Mouse (Mus musculus): ENCODE measurements at regions not wholly inside any gene's neighbourhood (a gene's known extent, or its start where the extent isn't known, plus 50 kb on each side); places are given as distances from the start of the nearest gene placed in this dataset.

GRCm38 (mm10) chr6:143372487-143372886 is 205.5 kb downstream of the Etnk1 start:
- no peak for DNase-seq (ENCODE audit: inconsistent age in 2 of 2, low spot score in 1 of 2)

GRCm38 (mm10) chr6:143373686-143374273 is 206.8 kb downstream of the Etnk1 start:
- DNase-seq (ENCODE audit: inconsistent age in 2 of 2, low spot score in 1 of 2) = peak; percentile 54 to 86

DNA sequence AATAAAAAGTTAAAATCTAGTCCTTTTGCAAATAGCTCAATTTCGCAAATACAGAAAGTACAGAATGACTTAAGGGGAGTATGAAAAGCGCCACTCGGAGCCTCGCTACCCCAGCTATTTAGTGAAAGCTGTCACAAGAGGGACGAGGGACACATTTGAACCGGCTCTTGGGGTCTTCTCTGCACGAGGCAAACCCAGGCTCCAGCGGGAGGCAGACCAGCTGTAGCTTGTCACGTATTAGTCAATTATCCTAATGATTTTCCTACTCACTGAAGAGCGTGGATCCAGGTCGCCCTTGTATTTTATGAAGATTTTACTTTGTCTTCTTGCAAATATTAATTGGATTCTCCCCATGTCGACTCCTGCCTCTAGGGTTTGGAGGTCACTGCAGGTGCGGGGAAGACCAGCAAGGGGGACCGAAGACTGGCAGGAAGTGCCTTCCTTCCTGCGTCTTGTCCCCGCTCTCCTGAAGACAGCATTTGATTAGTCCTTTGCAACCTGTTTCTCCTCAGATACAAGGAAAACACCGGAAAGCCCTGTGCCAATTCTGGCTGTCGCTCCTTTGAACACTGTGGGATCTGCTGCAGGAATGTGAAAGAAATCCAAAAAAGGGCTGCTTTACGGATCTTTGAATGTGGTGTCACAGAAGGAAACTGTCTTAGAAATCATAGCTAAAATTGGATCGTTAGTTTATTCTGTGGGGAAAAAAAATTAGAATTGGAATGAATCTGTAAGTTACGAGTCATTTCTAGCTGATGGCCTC is 209.1 kb downstream of the Etnk1 start:
- DNase-seq (ENCODE audit: inconsistent age in 2 of 2, low spot score in 1 of 2) = no peak

GRCm38 (mm10) chr6:143377121-143377520 is 210.1 kb downstream of the Etnk1 start:
- no peak for DNase-seq (ENCODE audit: inconsistent age in 2 of 2, low spot score in 1 of 2)

- no peak for DNase-seq (ENCODE audit: inconsistent age in 2 of 2, low spot score in 1 of 2)
These were observed 211.1 kb downstream of the Etnk1 start for GRCm38 (mm10) chr6:143378126-143378525.

DNA sequence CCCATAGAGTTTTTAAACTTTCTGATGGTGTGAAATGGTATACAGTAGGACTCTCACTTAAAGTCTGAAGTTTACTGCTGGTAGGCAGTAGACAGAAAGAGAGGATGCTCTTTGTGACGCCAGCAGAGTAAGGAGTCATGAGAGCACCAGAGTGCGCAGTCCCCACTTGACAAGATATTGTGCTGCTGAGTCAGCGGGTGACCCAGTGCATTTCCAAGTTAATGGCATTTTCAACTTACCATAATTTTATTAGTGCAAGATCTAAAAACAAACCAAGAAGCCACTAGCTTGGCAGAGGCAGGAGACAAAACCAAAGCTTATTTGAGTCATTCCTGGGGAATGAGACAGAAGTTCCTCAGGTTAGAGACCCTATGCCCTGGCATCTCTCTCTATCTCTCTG is 213.5 kb downstream of the Etnk1 start:
- DNase-seq (ENCODE audit: inconsistent age in 2 of 2, low spot score in 1 of 2) = no peak

DNA sequence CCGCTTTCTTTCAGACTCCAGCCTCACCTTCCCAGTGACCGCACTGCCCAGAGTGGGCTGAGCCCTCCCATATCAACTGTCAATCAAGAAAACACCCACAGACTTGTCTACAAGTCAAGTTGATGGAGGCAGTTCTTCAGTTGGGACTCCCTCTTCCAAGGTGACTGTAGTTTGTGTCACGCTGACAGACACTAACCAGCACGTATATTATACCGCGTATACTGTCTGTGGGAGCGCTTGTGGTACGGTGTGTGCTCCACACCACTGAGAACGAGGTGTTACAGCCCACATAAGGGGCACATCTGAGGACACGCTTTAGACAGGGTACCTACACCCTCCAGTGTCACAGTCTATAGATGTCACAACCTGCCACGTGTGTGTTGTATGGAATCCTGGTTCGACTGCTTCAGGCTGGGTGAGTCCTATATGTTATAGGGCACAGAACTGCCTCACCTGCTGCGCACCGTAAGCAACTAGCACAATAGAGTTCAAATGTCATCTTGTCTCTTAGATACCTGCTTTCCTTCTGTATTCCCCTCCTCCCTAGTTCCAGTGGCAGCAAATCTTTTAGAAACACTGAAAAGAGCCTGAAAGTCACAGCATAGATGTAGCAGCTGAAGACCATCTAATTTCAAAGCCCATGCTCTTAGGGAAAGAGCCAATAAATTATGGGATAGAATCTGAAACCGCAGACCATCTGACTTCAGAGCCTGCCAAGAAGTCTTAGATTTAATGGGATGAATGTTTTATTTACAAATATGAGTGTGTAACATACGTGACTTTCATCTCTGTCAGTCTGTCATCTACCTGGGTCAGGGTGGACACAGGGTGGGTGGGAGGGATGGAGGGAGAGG is 219.8 kb downstream of the Etnk1 start:
- DNase-seq (ENCODE audit: inconsistent age in 2 of 2, low spot score in 1 of 2) = no peak

DNA sequence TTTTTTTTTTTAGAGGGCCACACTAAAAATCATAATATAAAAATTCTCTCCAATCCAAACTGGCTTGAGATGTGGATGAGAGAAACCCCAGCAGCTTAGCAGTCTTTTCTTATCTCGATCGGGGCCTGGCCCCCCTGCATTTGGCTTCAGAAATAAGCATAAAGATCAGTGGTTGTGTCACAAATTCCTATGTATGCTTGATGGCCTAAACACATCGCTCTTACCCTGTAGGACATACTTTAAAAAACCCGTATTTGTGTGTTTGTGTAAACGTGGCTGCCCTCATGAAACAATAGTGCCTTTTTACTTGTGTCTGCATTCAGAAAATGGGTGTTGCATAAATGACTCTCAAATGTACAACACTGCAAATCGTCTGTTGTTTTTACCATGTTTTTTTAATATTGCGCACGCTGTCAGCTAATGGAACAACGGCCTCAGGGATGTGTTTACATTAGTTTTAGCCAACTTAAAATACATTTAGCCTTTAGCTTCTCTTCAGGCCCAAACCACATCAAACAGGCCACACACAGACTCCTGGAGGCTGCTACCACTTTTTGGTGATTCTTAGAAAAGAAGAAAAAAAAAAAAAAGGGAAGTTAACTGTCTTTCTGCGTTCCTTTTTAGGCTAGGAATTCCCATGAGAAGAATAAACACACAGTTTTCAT is 226.7 kb downstream of the Etnk1 start:
- DNase-seq (ENCODE audit: inconsistent age in 2 of 2, low spot score in 1 of 2) = no peak

DNA sequence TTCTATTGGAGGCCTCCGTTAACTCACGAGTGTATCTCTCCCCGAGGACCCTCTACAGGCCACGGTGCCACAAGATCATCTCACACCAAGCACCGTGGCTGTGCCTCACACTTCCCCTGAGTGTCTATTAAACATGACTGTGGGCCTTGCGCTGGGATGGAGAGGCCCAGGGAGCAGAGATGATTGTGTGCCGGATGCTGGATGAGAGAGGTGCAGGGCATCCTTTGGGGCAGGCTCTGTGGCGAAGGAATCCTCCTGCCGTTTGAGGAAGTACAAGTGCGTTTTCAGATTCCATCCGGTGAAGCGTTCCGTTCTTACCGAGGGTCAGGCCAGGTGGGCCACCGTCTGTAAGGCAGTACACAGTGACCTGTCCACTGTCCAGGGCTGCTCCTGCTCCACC is 227.4 kb downstream of the Etnk1 start:
- DNase-seq (ENCODE audit: inconsistent age in 2 of 2, low spot score in 1 of 2) = no peak

- DNase-seq (ENCODE audit: inconsistent age in 2 of 2, low spot score in 1 of 2) = no peak
These were observed 234.4 kb downstream of the Etnk1 start for GRCm38 (mm10) chr6:143401436-143401835.

GRCm38 (mm10) chr6:143401921-143402320 is 234.9 kb downstream of the Etnk1 start:
- no peak for DNase-seq (ENCODE audit: inconsistent age in 2 of 2, low spot score in 1 of 2)

- DNase-seq (ENCODE audit: inconsistent age in 2 of 2, low spot score in 1 of 2) = no peak
These were observed 235.7 kb downstream of the Etnk1 start for GRCm38 (mm10) chr6:143402766-143403165.

DNA sequence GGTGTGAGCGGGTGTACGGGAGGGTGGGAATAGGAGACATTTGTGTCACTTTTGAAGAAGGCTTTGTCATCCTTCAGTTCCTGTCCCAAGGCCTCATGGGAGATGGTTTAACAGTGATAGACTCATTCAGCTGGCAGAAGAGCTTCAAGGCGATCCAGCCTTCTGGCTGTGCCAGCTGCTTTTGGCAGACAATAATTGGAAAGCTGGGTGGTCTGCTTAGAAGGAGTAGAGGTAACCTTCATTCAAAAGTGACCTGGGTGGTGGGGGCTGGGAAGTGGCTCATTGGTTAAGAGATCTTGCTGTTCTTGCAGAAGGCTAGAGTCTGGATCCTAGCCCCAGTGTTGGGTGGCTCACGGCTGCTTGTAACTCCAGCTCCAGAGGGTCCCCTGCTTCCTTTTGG is 237.5 kb downstream of the Etnk1 start:
- DNase-seq (ENCODE audit: inconsistent age in 2 of 2, low spot score in 1 of 2) = no peak

- no peak for DNase-seq (ENCODE audit: inconsistent age in 2 of 2, low spot score in 1 of 2)
These were observed 245.0 kb downstream of the Etnk1 start for GRCm38 (mm10) chr6:143412056-143412455.

GRCm38 (mm10) chr6:143412721-143413120 is 245.7 kb downstream of the Etnk1 start:
- no peak for DNase-seq (ENCODE audit: inconsistent age in 2 of 2, low spot score in 1 of 2)

DNA sequence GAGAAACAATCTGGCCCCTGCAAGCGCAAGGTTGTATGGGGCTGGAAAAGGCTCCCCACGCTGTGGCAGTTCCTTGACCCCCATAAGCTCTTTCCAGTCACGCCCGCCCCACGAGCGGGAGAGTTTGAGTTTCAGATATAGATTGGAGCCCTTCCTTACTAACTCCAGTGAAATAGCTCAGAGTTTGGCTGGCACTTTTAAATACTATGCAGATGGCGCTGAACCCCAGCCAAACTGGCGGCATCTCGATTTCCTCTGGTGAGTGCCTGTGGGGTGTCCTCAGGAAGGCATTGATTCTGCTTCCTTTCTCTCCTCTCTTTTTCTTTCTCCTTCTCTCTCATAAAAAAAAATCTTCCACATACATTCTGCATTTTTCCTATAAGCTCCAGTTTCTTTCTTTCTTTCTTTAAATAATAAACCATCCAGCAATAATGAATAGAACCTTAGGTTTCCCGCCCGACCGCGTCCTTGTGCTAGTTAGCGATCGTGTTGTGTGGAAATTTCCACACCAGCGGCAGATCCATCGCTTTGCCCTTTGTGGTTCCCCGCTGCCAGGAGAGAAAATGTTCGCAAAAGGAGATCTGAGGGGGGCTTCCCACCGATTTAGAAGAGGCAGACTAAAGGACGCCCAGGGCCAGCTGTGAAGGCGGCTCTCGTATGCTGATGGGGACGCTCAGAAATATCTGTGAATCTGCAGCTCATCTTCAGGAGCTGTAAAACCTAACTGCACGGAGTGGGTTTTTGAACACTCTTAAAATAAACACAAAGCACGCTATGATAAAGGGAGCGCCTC is 247.8 kb downstream of the Etnk1 start:
- no peak for DNase-seq (ENCODE audit: inconsistent age in 2 of 2, low spot score in 1 of 2)

DNA sequence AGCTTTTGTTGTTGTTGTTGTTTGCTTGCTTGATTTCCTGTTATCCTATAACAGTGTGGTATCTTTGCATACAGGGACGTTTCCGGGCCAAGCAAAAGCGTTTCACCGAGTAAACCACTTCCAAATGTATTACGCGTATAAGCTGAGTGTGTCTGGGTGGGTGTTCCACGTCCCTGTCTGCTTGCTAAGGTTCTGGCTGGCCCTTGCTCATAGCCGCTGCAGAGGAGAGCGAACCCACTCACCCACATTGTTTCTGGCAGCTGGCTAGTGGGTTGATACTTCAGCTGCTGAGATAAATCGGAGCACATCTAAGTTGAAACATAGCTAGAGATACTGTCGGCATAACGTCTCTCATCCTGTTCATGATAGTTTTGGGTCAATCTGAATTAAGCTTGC is 248.4 kb downstream of the Etnk1 start:
- no peak for DNase-seq (ENCODE audit: inconsistent age in 2 of 2, low spot score in 1 of 2)

DNA sequence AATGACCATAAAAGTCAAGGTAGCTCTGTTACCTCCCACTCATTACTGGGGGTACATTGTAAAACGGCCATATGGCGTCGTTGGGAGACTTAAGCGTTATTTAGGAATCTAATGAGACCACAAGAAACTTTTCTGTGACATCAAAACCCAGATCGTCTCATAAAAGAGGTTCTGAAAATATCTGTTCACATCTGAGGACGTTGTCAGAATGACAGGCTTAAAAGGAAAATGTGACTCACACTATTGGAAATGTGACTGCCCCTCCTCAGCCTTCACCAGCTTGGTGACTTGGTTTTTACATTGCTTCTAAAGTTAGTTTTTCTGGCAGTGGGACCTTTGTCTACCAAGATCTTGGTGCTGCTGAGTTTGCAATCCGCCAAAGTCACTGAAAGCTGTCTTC is 252.9 kb downstream of the Etnk1 start:
- no peak for DNase-seq (ENCODE audit: inconsistent age in 2 of 2, low spot score in 1 of 2)

- DNase-seq (ENCODE audit: inconsistent age in 2 of 2, low spot score in 1 of 2) = no peak
These were observed 256.0 kb downstream of the Etnk1 start for GRCm38 (mm10) chr6:143423026-143423425.

DNA sequence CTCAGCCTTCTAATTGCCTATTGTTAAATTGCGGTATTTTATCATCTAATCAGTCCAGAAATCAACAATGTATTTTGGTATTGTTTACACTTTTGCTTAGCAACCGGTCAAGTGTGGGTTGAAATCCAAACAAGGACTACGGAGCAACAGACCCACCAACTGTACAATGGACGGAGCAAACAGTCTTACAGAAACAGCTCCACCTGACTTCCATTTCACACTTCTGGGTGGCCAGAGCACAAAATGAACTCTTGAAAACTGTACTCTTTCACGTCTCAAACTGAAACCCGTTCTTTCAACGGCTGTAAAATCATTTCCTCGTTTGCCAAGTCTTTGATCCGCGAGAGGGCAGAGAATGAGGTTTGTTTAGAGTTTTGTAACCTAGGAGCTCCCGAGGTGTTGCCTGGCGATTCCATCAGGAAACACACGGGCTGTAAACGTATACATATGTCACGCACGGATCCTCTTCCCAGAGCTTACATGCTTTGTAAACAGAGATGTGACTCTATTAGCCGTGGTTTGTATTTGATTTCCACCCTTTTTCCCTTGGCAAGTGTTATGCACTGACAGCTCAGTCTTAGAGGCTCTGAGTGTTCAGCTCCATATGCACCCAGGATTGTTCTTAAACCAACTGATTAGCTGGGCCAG is 258.3 kb downstream of the Etnk1 start:
- no peak for DNase-seq (ENCODE audit: inconsistent age in 2 of 2, low spot score in 1 of 2)

Measured in adrenal gland, adult (tissue).